Mouse (Mus musculus) adipocyte (in vitro differentiated cells): ENCODE measurements around the gene Fbxl19.
"Not testable (repeated sequence)": the region's sequence is repeated elsewhere in the genome, so short reads cannot be mapped to it uniquely, and the experiment has no call there.

ENCODE experiments used
- DNase-seq: peaks from one replicate; pipeline ENCODE4 v3.0.0-alpha.2; 2016; ENCODE audit warnings: low spot score

Fbxl19 gene

DNA sequence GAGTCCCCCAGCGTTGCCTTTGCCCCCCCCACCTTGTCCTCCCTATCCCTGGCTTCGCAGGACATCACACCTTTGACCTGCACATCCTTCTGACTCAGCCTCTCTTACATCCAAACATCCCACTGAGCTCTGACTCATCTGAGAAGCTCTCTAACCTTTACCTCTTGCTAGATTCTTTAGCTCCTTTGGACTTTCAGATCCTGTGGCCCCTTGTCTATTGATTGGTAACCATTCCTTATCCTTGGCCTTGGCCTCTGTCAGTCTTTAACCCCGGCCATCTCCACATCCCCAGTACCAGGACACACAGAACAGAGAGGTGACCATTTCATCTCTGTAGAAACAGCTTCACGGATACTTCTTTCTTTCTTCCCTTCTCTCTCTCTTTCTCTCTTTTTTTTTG is 14.2 kb upstream of the Fbxl19 start:
- no peak for DNase-seq

GRCm38 (mm10) chr7:127732066-127732465 is 12.3 kb upstream of the Fbxl19 start, which contains the start of gene Ctf2:
TSS of gene Ctf2 (minus strand) at chr7:127732166.
- not testable (repeated sequence) for DNase-seq

GRCm38 (mm10) chr7:127745251-127745651 is 908 bp downstream of the Fbxl19 start:
- peak; percentile 96 for DNase-seq

GRCm38 (mm10) chr7:127745652-127746493 is 1.5 kb downstream of the Fbxl19 start:
- peak; percentile 98 for DNase-seq

DNA sequence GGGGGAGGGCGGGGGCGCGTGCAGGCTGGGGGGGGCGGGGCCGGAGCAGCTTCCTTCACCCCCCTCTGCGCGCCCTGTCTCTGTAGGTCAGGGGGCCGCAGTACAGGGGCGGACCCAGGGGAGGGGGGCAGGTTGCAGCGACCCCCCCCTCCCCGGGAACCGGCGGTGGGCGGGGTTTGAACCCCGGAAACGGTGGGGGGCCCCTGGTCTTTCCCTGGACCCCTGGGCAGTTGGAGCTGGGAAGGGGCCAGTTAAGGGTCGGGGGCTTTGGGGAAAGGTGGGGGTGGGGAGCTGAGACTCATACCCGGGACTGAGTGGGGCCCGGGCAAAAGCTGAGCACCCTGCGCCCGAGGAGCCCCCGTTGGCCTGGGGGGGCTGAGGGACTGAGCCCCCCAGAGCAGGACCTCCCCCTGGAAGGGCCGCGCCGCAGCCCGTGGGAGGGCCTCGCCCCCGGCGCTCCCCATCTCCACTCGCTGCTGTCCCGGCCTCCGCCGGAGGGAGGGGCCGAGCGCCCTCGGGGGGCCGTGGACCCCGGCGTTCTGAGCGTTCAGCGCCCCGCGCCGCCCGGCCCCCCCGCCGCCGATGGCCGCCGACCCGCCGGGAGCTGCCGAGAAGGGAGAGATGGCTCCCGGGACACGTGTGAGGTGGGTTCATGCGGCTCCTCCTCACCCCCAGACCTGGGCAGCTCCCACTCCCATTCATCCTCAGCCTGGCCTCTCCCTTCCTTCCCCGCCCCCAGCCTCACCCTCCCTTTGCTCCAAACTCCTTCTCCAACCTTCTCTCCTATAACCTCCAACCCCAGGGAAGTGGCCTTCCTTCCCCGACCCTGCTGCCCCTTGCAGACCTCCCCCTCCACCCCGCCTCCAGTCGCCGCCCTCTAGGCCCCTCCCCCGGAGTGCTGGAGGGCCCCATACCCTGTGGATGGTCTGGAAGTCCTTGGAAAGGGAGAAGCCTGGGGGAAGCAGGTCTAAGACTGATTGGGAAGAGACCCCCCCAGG is 2.5 kb downstream of the Fbxl19 start:
- no peak for DNase-seq

DNA sequence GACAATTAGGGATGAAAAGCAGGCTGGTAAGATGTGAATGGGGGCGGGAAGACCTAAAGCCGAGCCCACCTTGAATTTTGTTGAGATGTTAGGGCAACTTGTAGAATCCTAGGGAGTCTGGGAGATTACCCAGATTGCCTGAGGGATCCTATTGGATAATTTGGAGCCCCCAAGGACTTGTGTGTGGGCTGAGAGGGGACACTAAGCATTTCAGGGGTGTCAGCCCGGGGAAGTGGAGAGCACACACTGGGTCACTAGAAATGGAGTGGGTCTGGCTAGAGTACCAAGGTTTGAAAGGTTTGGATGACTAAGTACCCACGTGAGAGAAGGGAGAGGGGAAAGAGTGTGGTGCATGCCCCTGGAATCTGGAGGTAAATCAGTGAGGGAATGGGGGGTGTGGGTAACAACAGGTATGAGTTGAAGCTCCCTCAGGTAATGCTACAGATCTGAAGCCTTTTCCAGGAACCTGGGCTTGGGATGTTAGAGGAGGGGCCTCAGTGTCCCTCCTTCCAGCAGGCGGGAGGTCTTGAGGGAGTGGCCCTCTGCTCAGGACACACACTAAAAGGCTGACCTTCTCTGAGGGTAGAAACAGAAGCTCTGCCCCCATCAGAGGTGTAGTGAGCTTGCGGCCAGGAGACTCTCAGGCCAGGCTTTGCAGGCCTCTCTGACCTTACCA is 3.4 kb downstream of the Fbxl19 start:
- no peak for DNase-seq

GRCm38 (mm10) chr7:127748235-127748560 is 3.9 kb downstream of the Fbxl19 start:
- no peak for DNase-seq

- no peak for DNase-seq
Observed at GRCm38 (mm10) chr7:127750131-127751127, 6.1 kb downstream of the Fbxl19 start.

- no peak for DNase-seq
Observed at GRCm38 (mm10) chr7:127751619-127752018, 7.3 kb downstream of the Fbxl19 start.

DNA sequence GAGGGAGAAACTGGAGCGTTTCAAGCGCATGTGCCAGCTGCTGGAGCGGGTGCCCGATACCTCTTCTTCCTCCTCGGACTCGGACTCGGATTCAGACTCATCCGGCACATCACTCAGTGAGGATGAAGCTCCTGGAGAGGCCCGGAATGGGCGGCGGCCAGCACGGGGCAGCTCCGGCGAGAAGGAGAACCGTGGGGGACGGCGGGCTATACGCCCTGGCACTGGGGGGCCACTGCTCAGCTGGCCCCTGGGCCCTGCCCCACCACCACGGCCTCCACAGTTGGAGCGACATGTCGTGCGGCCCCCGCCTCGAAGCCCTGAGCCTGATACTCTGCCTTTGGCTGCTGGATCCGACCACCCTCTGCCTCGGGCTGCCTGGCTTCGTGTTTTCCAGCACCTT is 7.7 kb downstream of the Fbxl19 start:
- no peak for DNase-seq

DNA sequence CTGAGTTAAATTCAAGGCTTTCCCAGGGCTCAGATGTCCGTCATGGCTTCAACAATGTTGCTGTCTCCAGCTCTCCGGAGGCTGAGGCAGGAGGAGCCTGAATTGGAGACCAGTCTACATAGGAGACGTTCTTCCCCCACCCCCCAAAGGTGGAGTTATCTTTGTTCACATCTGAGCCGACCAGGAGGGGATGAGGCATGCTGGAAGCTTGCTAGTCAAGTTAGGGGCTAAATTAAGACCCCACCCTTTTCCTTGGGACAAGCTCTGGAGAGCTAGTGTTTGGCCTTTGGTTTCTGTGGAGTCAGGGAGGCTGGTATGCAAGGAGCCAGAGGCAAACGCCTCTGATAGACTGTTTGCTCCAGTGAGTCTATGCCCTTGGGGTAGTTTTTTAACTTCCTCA is 8.8 kb downstream of the Fbxl19 start:
- no peak for DNase-seq

GRCm38 (mm10) chr7:127753741-127754140 is 9.4 kb downstream of the Fbxl19 start:
- DNase-seq, result no peak

- DNase-seq, result no peak
Observed at GRCm38 (mm10) chr7:127759716-127760115, 15.4 kb downstream of the Fbxl19 start.

DNA sequence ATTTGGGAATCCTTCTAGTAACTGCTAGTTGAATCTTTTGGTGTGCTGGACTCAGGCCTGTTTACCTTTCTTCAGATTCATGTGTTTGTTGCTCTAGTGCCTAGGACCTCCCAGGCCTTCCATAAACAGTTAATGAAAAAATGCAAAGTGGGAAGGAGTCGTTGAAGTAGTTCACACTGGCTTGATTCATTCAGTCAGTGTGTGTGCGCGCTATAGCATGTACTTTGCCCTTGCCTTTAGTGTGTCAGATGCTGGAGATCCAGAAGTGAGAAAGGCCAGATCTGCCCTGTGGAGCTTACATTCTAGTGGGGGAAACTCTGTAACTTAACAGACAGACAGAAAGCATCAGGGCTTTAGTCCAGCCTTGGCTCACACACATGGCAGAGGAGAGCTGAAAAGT is 16.1 kb downstream of the Fbxl19 start:
- DNase-seq, result no peak

GRCm38 (mm10) chr7:127761026-127761425 is 16.7 kb downstream of the Fbxl19 start:
- DNase-seq, result peak; percentile 66

GRCm38 (mm10) chr7:127763642-127764041 is 19.3 kb downstream of the Fbxl19 start:
- DNase-seq, result no peak

GRCm38 (mm10) chr7:127765756-127766155 is 21.4 kb downstream of the Fbxl19 start:
- DNase-seq, result peak; percentile 38

- DNase-seq, result no peak
Observed at GRCm38 (mm10) chr7:127766851-127767609, 22.7 kb downstream of the Fbxl19 start.

DNA sequence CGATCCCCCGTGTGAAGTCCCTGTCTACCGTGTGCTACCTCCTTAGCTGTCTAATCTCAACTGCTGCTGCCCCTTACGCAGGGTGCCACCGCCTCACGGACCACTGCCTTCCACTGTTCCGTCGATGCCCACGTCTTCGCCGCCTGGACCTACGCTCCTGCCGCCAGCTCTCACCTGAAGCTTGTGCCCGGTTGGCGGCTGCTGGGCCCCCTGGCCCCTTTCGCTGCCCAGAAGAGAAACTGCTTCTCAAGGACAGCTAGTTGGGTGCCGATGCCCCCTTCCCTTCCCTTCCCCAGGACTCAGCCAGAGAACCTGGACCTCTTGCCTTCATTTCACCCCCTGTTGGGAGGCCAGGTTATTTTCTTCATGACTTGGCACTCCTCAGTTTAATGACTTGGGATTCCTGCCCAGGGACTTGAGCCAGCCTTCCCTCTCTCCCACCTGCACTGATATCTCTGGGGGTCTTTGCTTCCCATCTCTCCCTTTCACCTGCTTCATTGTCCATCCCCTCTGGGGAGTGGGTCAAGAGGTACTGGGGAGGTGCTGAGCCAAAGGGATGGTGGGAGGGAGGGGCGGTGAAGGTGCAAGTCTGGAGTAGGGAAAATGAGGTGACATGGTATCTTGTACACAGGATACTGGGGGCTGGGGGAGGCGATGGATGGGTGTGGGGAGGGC is 23.5 kb downstream of the Fbxl19 start:
- no peak for DNase-seq
